Mouse (Mus musculus) myocyte (in vitro differentiated cells): ENCODE results near the gene Kalrn.

Experiments used
- POLR2AphosphoS2 ChIP-seq: IDR thresholded peaks from one replicate; pipeline ENCODE4 v1.6.1; 2011; ENCODE audit warnings: low read depth, control low read depth; ENCODE audit not compliant: insufficient read length
- USF1 ChIP-seq: IDR thresholded peaks from one replicate; pipeline ENCODE4 v1.6.1; 2011; ENCODE audit warnings: low read depth, mild to moderate bottlenecking, control low read depth, moderate library complexity

DNA sequence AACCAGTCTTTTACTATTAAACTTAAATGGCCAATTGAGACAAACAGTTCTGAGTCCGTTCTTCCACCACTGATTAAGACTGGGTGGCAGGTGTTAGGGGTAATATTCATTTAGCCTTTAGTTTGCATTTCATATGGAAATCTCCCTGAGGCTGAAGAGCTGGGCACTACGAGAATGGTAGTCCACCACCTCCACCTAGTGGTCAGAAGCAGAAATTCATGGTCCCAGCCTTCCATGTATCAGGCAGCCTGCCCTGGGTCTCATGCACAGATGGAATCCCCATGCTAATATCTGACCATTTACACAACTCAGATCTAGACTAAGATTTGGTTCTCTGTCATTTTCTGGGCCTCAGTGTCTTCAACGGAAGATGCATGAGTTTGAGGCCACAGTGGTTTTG lies 458.7 kb downstream of the Kalrn start:
- no peak for TF ChIP-seq POLR2AphosphoS2
- no peak for TF ChIP-seq USF1
